Mouse (Mus musculus) hindbrain, postnatal 0 days (tissue): ENCODE measurements around the gene Gm49387. TPM values are rescaled to one million over a fixed set of nuclear protein-coding genes. Genes with fewer than 3 reads are reported as not detected.

Source experiments
- ATAC-seq: fragments of 200-750 bp; cut with Nextera tagmentation; 2 replicates; pipeline ENCODE4 v1.8.0; 2017; ENCODE audit warnings: mild to moderate bottlenecking, moderate TSS enrichment, moderate library complexity
- DNase-seq: peaks from one replicate; pipeline ENCODE4 v3.0.0-alpha.2; 2015; ENCODE audit warnings: low spot score
- H3K27ac ChIP-seq: fragments of 300-500 bp; sonication (generic); 2 replicates; pipeline ENCODE4 v1.5.1; 2014; ENCODE audit warnings: mild to moderate bottlenecking
- H3K27me3 ChIP-seq: fragments of 300-500 bp; sonication (generic); 2 replicates; pipeline ENCODE4 v1.6.1; 2014; ENCODE audit warnings: low read length, mixed read lengths; ENCODE audit not compliant: insufficient read depth
- H3K36me3 ChIP-seq: fragments of 300-500 bp; sonication (generic); 2 replicates; pipeline ENCODE4 v1.6.1; 2014; ENCODE audit warnings: low read length, mixed read lengths; ENCODE audit not compliant: insufficient read depth
- H3K4me1 ChIP-seq: fragments of 300-500 bp; sonication (generic); 2 replicates; pipeline ENCODE4 v1.6.1; 2014; ENCODE audit warnings: antibody characterized with exemption, low read length, mixed read lengths; ENCODE audit not compliant: insufficient read depth
- H3K4me2 ChIP-seq: fragments of 300-500 bp; sonication (generic); 2 replicates; pipeline ENCODE4 v1.6.1; 2014; ENCODE audit warnings: low read depth, mild to moderate bottlenecking, low read length, moderate library complexity, mixed read lengths
- H3K4me3 ChIP-seq: fragments of 300-500 bp; sonication (generic); 2 replicates; pipeline ENCODE4 v1.5.1; 2014; ENCODE audit warnings: low read length
- H3K9ac ChIP-seq: fragments of 300-500 bp; sonication (generic); replicated peaks from 2 replicates; pipeline ENCODE4 v1.6.1; 2014; ENCODE audit warnings: mild to moderate bottlenecking, low read length, moderate library complexity, mixed read lengths
- H3K9me3 ChIP-seq: fragments of 300-500 bp; sonication (generic); 2 replicates; pipeline ENCODE4 v1.6.1; 2016; ENCODE audit warnings: low read length, mixed read lengths
- CTCF ChIP-seq: IDR thresholded peaks from 2 replicates; pipeline ENCODE4 v1.5.1; 2016; ENCODE audit warnings: antibody characterized with exemption, control low read depth, low read depth
- WGBS: fragments of 180-500 bp; shearing (Covaris S2); extraction: QIAGEN DNeasy Blood & Tissue Kit; methylation state at CpG from one replicate; pipeline ENCODE4 v1.1.7; 2014; 5-methylcytosine and 5-hydroxymethylcytosine counted together
- polyA plus RNA-seq: library from polyadenylated mRNA; unstranded; fragments of >200 nt; fragmentation: Nextera tagmentation; extraction: Ambion mirVana; gene quantifications from 2 replicates; pipeline ENCODE4 v1.2.1, GENCODE M21; 2015
- total RNA-seq: library from RNA; depleted of rRNA; stranded (reverse); fragments of >200 nt; gene quantifications from 2 replicates; pipeline ENCODE4 v1.2.3, GENCODE M21; 2014

Gm49387 gene
- total and polyA plus RNA-seq, 2 experiments from 2014 or later = not detected

DNA sequence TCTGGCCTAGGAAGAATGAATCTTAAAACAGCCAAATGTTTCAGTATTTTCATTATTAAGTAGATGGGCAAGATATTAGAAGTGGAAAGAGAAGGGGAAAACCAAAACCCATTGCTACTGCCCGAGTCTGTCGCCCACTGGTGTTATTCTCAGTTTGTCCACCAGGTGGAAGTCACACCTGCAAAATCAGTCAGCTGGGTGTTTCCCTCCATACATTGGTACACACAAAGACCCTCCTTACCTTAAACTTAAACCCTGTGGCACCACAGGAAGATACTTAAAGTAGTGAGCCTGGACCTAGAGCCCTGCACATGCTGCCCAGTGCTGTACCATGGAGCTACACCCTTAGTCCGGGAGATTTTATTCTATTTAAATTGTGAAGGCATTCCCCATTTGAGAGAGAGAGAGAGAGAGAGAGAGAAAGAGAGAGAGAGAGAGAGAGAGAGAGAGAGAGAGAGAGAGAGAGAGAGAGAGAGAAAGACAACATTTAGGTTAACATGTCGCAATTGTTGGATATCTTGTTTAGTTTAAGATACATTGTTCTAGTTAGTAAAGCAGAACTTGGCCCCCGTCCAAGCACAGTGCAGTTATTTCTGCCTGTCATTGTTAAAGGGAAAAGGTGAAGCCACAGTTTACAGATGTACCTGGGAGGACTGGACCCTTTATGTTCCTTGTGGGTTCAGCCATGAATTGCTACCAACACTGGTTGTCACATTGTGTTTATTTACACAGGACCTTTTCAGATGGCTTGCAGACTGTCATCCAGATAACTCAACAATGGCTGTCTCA, 16.4 kb upstream of the Gm49387 start:
- Histone ChIP-seq H3K27me3 (no peaks in the 10 kb centered on the region), H3K4me2 (no peak overlapping the region), H3K36me3 (no peaks in the 10 kb centered on the region), H3K9ac (no peak overlapping the region), H3K27ac (no peak overlapping the region), H3K4me3 (no peak overlapping the region), H3K9me3 (no peaks in the 10 kb centered on the region), H3K4me1 (peaks cover 20% of the 10 kb centered on the region)
- ATAC-seq (0 out of 2 replicates have a peak, but pooled peaks have one; percentile 13), DNase-seq (peak; percentile 83)
- 43% methylated on average over 5 of the region's 5 CpGs for WGBS
- TF ChIP-seq CTCF = peak; percentile 94

DNA sequence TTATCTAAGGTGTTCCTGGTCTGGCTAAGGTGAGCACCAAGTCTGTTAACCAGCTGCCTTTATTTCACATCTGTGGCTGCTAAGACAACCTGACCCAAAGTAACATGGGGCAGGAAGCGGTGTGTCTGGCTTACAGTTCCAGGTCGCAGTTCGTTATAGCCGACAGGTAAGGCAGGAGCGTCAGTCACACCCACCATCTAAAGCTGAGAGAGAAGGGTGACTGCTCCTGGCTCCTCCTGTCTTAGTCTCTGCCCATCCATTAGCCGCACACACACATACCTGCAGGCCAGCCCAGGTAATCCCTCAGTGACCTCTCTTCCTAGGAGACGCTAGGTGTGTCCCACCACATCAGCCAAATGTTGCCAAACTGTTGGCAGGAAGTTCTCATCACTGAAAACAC, 15.7 kb upstream of the Gm49387 start:
- ATAC-seq = no peak
- no peaks in the 10 kb centered on the region for H3K27me3 ChIP-seq
- no peak overlapping the region for H3K4me2 ChIP-seq
- peaks cover 20% of the 10 kb centered on the region for H3K4me1 ChIP-seq
- no peak overlapping the region for H3K27ac ChIP-seq
- no peak for TF ChIP-seq CTCF
- DNase-seq = no peak
- H3K4me3 ChIP-seq = no peak overlapping the region
- WGBS = 82% methylated on average over 7 of the region's 7 CpGs
- H3K36me3 ChIP-seq = no peaks in the 10 kb centered on the region
- no peaks in the 10 kb centered on the region for H3K9me3 ChIP-seq
- H3K9ac ChIP-seq = no peak overlapping the region

- no peak overlapping the region for H3K4me3 ChIP-seq
- no peak overlapping the region for H3K9ac ChIP-seq
- WGBS = 78% methylated on average over 14 of the region's 14 CpGs
- H3K4me2 ChIP-seq = no peak overlapping the region
- DNase-seq (no peak), ATAC-seq (no peak)
- H3K27ac ChIP-seq = no peak overlapping the region
- no peak for TF ChIP-seq CTCF
- H3K27me3 ChIP-seq = no peaks in the 10 kb centered on the region
- H3K36me3 ChIP-seq = no peaks in the 10 kb centered on the region
- peaks cover 15% of the 10 kb centered on the region for H3K4me1 ChIP-seq
- H3K9me3 ChIP-seq = no peaks in the 10 kb centered on the region
Measured at GRCm38 (mm10) chr14:31655406-31655805, 14.7 kb upstream of the Gm49387 start.

GRCm38 (mm10) chr14:31654816-31655215, 14.1 kb upstream of the Gm49387 start:
- WGBS = 83% methylated on average over 5 of the region's 5 CpGs
- H3K4me3 ChIP-seq = no peak overlapping the region
- ATAC-seq (no peak), DNase-seq (no peak)
- no peak for TF ChIP-seq CTCF
- no peak overlapping the region for H3K9ac ChIP-seq
- H3K4me2 ChIP-seq = no peak overlapping the region
- H3K36me3 ChIP-seq = no peaks in the 10 kb centered on the region
- H3K9me3 ChIP-seq = no peaks in the 10 kb centered on the region
- no peak overlapping the region for H3K27ac ChIP-seq
- no peaks in the 10 kb centered on the region for H3K27me3 ChIP-seq
- peaks cover 13% of the 10 kb centered on the region for H3K4me1 ChIP-seq

- ATAC-seq = no peak
- H3K27me3 ChIP-seq = no peaks in the 10 kb centered on the region
- 83% methylated on average over 14 of the region's 14 CpGs for WGBS
- DNase-seq = no peak
- H3K4me2 ChIP-seq = no peak overlapping the region
- no peak overlapping the region for H3K4me3 ChIP-seq
- no peaks in the 10 kb centered on the region for H3K36me3 ChIP-seq
- no peak for TF ChIP-seq CTCF
- no peak overlapping the region for H3K9ac ChIP-seq
- peaks cover 4% of the 10 kb centered on the region; the same call in 1 of the 2 replicates for H3K4me1 ChIP-seq
- H3K9me3 ChIP-seq = no peaks in the 10 kb centered on the region
- H3K27ac ChIP-seq = no peak overlapping the region
Measured at GRCm38 (mm10) chr14:31653101-31653875, 12.6 kb upstream of the Gm49387 start.

DNA sequence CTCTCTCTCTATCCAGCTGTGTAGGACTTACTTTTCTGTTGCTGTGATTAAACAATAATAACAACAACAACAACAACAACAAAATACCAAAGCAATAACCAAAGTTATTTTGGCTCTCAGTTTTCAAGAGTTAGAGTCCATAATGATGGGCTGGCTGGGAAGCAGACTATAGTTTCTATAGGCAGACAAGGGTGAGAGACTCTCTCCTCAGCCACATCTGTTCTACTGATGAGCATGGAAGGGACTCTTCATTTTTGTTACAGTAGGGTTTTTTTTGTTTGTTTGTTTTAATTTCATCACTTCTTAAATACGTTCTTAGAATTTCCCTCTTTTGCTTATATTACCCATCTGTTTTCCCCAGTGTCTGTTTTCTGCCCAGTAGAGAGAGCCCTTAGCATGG, 11.9 kb upstream of the Gm49387 start:
- 89% methylated on average over 1 of the region's 1 CpGs for WGBS
- no peak overlapping the region for H3K4me3 ChIP-seq
- no peak overlapping the region for H3K27ac ChIP-seq
- H3K27me3 ChIP-seq = no peaks in the 10 kb centered on the region
- H3K4me2 ChIP-seq = no peak overlapping the region
- no peak for TF ChIP-seq CTCF
- no peaks in the 10 kb centered on the region for H3K9me3 ChIP-seq
- ATAC-seq (no peak), DNase-seq (no peak)
- no peak overlapping the region for H3K9ac ChIP-seq
- H3K4me1 ChIP-seq = no peaks in the 10 kb centered on the region
- no peaks in the 10 kb centered on the region for H3K36me3 ChIP-seq
